Mouse (Mus musculus) frontal cortex, adult 2 months (tissue): ENCODE results near the gene Bach1. TPM values are rescaled to one million over a fixed set of nuclear protein-coding genes. Genes with fewer than 3 reads are reported as not detected.

Experiments used
- DNase-seq, 2 experiments: peaks; one replicate each; pipeline ENCODE4 v3.0.0; 2022; ENCODE audit warnings: low spot score in 1 of 2; ENCODE audit errors: extremely low spot score in 1 of 2
- polyA plus RNA-seq: library from polyadenylated mRNA; depleted of rRNA; stranded (reverse); fragments of >200 nt; gene quantifications from 2 replicates; pipeline ENCODE4 v1.2.3, GENCODE M21; 2012

The Bach1 gene
- polyA plus RNA-seq, 1 experiment, result 9.5 TPM

DNA sequence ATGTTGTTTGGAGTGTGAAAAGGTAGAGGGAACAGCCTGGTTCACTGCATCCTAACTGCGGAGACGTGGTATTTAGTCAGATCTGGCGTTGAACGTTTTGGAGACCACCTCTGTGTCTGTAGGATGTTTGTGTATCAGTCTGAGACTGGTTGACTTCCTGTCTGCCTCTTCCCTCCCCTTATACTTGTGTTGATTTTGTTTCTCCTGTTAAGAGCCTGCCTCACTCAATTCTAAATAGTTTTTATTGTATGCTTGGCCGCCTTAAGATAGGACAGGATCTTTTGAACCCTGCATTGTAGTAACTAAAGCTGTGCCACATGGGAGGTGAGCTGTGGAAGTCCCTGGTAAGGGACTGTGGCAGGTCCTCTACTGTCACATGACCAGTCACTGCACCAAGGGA, 10.4 kb downstream of the Bach1 start:
- no peak for DNase-seq

DNA sequence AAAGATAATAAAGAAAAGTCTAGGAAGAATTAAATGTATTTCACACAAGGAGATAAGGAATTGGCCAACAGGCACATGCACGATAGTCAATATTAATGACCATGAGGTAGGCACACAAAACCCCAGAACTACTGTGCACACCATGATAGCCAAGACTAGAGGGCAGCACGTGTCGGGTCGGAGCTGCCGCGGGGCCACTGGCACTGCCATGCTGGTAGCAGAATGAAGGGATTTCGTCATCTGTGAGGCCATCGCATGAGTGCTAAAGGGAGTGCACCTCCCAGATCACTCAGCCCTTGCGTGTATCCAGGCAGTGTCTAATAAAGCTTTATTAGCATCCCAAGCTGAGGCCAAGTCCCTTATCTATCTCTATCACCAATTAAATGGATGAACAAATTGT, 11.2 kb downstream of the Bach1 start:
- DNase-seq, result no peak

DNA sequence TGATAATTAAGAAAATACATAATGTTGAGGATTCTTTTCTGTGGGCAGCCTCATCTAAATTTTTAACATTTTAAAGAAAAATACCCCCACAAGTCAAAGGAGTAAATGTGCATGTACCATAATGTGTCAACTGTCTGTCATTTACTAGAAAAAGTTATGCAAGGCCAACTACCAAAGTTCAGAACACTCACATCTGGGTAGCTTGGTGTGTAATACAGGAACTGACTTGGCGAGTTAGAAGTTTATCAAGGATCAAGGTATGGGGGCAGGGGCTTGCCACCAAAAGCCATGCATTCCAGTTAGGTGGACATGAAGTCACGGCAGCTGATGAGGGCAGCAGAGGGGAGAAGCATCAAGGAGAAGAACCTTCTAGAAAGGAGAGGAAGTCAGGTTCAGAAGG, 13.2 kb downstream of the Bach1 start:
- DNase-seq, result no peak

DNA sequence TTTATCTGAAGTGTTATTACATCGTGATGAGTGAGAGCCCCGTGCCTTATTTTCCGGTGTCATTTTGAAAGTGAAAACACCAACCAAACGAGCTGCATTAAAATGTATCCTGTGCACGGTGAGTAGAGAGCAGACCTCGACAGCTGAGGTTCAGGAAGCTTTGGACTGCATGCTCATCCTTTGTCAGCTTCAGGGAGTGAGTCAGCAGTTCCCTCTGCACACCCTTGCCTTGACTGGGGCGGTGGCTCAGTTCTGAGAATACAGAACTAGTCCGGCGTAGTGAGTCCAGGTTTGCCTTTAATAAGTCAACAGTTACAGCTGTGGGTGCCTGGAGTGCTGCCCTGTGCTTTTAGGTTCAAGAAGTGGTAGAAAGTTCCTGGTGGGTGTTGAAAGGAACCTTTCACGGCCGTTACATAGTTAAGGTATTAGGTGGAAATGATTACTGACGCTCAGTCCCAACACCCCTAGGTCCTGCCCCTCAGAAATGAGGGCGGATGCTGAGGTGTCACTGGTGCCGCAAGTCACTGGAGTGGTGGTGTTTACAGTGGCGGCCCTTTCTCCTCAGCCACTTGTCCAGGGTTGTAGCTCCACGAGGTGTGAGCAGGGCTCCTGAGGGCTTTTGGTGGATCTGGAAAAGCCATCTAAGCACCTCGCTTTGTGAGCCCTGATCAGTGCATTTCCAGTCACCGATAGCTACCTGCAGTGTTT, 14.4 kb downstream of the Bach1 start:
- DNase-seq, result no peak

DNA sequence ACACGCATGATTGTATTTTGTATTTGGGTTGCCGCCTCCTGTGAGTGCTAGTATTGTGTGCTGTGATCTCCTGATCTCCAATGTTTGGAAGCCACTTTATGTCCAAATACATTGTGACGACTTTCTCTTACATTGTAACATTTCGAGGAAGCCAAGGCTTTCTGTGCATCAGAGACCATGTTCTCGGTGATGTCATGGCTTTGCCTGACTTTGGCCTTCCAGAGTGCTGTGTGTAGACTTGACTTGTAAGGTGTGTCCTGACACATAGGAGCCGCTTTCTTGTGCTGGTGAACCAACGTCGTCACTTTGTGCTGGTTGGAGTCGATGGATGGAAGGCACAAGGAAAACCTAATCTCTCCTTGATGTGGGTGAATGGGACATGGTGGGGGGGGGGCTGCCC, 15.8 kb downstream of the Bach1 start:
- no peak for DNase-seq

DNA sequence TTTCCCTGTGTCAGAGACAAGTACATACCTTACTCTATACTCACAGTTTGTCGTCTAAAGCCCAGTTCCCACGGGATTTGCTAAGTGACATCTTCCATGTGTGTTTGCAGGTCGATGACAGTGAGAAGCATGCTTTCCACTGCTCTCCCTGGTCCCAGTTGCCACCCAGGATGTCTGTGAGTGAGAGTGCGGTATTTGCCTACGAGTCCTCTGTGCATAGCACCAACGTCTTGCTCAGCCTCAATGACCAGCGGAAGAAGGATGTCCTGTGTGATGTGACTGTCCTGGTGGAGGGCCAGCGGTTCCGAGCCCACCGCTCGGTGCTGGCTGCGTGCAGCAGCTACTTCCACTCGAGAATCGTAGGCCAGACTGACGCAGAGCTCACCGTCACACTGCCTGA, 16.5 kb downstream of the Bach1 start:
- DNase-seq, result no peak

DNA sequence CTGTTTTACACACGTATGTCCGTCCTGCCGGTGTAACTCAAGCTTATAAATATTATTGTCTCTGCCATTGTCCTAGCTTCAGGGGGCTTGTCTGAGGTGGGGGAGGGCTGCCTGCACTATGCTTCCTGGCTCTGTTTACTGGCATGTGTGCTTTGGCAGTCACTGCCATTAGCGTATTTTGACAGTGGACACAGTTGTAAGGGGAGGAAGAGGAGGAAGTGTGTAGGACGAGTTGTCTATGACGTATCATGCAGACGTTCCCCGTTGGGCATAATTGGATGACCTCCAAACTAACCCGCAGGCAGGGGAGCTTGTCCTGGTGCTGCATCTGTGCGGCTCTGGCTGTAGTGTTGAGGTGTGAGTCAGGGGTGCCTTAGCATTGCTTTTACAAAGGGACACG, 17.5 kb downstream of the Bach1 start:
- DNase-seq, result no peak

DNA sequence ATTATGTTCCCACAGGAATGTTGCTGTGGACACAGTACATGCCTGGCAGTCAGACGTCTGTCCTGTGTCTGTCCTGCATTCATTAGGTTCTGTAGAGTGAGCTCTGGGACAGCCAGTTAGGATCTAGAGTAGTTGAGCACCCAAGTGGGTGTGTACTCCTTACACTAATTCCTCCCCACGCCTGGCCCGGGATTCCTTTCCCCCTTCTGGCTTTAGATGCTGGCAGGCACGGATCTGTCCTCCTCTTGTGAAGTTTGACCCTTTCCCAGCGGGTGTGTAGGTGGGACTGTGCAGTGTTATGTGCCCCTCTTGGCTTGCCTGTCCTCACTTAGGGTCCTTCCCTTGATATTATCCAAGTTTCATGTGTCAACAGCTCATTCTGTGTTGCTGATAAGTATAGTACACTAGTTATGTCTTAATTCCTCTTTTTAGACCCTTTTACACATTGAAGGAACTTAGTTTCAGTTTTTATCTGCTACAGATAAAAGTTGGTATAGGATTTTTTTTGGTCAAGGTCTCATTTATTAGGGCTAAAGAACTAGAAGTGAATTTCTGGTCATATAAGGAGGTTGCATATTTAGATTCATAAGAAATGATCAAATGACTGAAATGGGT, 18.4 kb downstream of the Bach1 start:
- DNase-seq, result no peak

DNA sequence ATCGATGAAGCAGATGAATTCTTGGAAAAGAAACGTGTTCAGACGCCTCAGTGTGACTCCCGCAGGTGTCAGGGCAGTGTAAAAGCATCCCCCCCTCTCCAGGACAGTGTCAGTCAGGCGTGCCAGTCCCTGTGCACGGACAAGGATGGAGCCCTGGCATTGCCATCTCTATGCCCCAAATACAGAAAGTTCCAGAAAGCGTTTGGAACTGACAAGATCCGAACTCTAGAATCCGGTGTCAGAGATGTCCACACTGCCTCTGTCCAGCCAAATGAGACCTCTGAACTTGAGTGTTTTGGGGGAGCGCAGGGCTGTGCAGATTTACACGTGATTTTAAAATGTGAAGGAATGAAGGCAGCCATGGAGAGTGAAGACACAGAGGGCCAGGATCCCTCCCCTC, 20.3 kb downstream of the Bach1 start:
- DNase-seq, result no peak

DNA sequence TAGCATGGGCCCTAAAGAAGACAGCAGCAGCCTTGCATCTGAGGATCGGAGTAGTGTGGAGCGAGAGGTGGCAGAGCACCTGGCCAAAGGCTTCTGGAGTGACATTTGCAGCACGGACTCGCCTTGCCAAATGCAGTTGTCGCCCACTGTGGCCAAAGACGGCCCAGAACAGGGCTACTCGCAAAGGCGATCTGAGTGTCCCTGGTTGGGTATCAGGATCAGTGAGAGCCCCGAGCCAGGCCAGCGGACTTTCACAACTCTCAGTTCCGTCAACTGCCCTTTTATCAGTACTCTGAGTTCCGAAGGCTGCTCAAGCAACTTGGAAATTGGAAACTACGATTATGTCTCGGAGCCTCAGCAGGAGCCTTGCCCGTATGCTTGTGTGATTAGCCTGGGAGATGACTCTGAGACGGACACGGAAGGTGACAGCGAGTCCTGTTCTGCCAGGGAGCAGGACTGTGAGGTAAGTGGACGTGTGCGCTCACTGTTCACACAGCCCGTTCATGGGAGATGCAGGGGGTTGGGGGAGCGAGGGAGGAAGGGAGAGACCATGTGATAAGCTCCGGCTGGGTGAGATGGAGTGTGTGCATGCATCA, 21.0 kb downstream of the Bach1 start:
- DNase-seq, result no peak

DNA sequence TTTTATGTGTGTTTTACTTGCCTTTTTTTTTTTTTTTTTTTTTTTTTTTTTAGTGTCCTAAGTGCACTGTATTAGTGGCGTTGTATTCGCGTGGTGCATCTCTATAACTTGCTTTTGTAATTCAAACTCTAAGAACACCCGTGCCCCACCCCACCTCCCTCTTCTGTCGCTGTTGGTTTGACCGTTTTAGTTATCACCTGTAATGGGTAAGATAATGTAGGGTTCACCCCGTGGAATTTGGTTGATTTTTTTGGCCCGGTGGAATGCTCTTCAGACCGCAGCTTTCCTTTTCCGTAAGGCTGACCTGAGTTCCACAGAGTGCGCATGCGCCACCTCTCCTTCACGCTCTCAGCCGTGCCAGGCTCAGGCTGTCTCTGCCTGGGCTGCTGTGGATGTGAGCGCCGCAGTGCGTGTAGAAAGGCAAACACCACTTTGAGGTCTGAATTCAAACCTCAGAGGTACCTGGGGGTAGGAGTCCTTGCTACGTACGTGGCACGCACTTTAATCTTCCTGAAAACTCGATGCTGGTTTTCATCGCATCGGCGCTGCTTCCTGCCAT, 22.2 kb downstream of the Bach1 start:
- DNase-seq, result no peak

DNA sequence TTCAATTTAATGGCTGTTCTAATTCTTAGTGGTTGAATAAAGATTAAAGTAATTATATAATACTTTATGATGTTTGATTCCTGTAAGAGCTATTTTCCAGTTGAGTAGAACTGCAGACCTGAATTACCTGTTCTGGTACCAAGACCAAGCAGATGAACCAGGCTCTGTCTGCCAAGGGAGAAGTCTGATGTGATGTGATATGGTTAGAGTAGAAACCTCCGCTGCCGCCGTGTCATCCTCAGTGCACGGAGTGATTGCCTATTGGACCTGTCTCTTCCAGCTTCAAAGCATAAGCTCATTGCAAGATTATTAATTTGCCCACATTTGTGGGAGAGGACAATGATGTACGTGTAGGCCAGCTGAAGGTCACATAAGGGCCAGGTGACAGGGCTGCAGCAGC, 24.1 kb downstream of the Bach1 start:
- DNase-seq, result no peak

DNA sequence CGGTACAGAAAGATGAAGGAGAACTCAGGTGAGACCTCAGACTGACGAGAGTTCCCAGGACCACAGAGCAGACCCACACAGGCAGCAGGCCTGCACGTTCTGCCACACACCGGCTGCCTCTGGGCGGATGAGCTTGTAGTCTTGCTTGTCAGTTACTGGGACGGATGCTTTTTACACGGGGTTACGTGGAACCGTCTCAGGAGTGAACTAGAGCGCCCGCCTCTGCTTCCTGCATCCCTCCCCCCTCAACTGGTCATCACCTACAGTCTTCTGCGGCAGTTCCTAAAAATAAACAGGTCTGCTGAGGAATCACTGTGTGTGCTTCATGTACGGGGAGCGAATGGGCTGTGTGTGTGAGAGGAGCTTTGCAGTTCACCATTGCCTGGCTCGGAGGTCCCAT, 24.7 kb downstream of the Bach1 start:
- DNase-seq, result no peak

DNA sequence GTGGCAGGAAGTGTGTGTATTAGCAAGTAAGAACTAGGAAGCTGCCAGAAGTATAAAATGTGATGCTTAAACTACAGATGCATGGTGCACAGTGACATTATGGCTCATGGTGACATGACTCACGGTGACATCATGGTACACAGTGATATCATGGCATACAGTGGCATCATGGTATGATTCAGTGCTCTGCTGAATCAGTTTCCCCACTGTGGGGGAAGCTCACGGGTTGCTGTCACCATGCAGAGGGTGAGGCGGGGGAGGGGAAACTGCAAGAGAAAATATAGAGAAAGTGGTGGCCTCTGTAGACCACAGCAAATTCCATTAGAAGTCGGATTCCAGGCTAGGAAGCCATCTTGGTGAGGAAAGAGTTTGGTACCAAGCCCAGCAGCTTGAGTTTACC, 26.1 kb downstream of the Bach1 start:
- no peak for DNase-seq

DNA sequence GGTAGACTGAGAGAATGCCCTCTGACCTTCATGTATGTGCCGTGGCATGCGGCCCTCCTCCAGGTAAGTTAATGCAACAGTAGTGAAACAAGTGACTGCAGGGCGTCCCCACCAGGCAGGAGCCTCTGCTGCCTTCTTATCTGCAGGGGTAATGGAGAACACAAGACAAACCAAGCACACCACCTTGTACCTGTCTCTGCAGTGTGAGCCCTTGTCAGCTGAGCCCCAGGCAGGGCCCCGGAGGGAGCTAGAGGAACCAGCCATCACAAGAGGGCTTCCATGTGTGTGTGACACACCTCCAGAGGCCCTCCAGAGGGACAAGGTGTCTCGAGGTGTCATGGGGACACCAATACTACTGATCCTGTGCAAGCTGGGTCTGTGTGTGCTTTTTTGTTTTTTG, 26.5 kb downstream of the Bach1 start:
- no peak for DNase-seq

DNA sequence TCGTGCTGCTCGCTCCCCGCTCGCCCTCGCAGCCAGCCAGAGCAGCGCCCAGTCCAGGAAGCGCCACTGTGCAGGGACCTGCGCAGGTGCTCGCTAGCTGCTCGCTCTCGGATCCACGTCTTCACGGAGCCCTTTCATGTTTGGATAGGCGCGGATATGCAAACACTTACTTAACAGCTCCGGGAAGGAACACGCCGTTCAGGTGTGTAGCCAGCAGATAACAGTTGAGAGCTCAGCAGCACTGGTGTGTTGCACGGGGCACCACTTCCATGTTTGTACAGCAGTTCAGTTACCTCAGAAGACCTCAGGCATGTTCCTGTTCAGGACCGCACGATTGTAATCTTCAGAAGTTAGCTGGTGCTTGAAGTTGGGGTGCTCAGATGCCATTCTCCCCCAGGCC, 27.2 kb downstream of the Bach1 start:
- no peak for DNase-seq

DNA sequence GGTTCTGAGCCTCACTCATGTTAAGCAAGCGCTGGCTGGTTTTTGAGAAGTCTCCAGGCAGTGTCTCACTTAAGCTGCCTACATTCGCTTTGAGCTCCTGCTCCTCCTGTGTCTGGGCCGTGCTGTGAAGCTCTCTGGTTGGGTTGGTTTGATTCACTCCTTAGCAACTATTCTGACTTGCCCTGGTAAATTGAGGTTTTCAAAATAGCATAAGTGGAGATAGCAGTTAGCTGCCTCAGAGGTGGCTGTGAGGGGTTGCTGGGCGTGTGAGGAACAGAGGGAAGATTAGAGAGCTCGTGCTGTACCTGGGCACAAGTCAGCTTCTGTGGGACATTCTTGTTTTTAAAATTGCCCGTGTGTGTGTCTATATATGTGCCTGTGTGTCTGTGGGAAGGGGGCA, 27.6 kb downstream of the Bach1 start:
- DNase-seq, result no peak

DNA sequence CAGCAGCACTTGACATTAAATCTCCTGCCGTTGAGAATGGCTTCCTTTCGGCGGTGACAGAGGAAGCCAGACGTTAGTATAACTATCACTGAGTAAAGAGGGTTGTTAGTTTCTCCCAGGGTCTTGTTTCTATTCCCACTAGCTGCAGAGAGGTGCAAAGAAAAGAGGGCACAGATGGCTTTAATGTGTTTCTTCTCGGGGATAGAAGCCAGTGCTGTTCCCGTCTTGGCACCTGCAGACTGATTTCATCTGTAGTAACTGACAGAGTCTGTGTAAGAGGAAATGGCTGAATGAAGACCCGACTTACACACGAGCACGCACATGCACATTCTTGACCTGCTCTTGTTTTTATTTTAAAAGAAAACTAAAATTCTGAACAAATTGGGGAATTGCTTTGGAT, 28.5 kb downstream of the Bach1 start:
- DNase-seq, result no peak

DNA sequence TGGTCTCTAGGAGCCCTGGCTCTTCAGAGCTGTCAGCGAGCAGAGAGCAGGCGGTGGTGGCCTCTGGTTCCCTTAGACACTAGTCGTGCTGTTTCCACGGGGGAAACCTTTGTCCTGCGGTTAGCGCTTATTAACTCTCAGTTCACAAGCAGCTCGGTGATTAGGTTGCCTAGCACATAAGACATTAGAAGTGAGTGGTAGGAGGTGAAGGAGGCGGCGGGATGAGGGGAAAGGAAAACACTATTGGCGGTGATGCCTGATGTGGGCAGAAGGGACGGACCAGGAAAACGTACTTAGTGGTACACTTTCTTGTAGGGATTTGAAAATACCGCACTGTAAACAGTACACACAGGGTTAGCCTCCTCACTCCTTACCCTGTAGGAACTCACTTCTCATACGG, 29.2 kb downstream of the Bach1 start:
- DNase-seq, result no peak

DNA sequence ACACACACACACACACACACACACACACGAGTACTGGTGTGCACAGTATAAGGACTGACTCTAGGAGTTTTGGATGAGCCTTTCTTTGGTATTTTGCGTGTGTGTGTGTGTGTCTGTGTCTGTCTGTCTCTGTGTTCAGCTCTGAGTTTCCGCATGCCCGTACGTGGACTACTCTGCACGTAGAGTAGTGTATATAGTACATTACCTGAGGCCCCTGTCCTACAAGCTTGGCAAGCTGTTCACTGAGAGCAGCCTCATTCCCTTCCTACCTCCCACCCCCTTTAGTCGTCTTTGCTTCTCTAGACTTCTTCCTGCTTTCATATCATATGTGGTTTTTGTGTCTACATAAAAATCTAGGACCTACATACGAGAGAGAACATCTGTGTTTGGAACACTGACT, 30.0 kb downstream of the Bach1 start:
- no peak for DNase-seq

DNA sequence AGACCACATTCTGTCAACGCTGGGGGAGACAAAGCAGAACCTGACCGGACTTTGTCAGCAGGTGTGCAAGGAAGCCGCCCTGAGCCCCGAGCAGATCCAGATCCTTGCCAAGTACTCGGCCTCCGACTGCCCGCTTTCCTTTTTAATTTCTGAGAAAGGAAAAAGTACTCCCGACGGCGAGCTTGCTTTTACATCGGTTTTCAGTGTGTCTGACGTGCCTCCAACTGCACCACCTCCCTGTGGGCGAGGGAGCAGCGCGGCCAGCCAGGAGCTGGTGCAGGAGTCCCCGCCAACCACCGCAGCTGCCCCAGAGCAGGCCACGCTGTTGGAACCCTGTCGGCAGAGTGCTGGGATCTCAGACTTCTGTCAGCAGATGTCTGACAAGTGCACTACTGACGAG, 30.7 kb downstream of the Bach1 start:
- no peak for DNase-seq

DNA sequence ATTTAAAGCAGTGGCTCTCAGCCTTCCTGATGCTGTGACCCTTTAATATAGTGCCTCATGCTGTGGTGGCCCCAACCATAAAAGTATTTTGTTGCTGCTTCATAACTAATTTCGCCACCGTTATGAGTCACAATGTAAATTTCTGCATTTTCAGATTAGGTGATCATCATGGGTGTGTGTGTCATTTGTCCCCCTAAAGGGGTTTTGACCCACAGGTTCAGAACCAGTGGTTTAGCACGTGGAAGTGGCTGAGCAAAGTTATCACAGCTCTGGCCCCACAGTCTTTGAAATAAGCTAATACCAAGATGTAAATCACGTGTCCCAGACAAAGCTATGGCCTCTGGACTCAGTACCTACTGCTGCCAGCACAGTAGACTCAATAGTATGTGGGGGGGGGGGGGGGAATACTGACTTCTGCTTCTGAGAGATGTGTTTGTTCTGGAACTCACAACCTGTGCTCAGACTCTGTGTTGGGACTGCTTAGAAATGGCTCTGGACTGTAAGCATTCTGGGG, 36.2 kb downstream of the Bach1 start:
- no peak for DNase-seq
